Mouse (Mus musculus) embryonic facial prominence, embryonic 11.5 days (tissue): ENCODE data around the gene Cks2. TPM values are rescaled to one million over a fixed set of nuclear protein-coding genes. Genes with fewer than 3 reads are reported as not detected.

Source experiments
- ATAC-seq: fragments of 200-750 bp; cut with Nextera tagmentation; replicated peaks from 2 replicates; pipeline ENCODE4 v1.8.0; 2017; ENCODE audit warnings: low read depth; ENCODE audit not compliant: insufficient number of reproducible peaks, low FRiP score, low TSS enrichment
- DNase-seq: peaks from one replicate; pipeline ENCODE4 v3.0.0-alpha.2; 2015; ENCODE audit warnings: low spot score
- H3K27ac ChIP-seq: fragments of 300-500 bp; sonication (generic); replicated peaks from 2 replicates; pipeline ENCODE4 v1.5.1; 2014; ENCODE audit warnings: mild to moderate bottlenecking, low read depth, low read length, control low read depth
- H3K27me3 ChIP-seq: fragments of 300-500 bp; sonication (generic); 2 replicates; pipeline ENCODE4 v1.6.1; 2014; ENCODE audit warnings: mild to moderate bottlenecking, low read length, moderate library complexity, mixed read lengths; ENCODE audit not compliant: control insufficient read depth, insufficient read depth
- H3K36me3 ChIP-seq: fragments of 300-500 bp; sonication (generic); replicated peaks from 2 replicates; pipeline ENCODE4 v1.6.1; 2014; ENCODE audit warnings: low read depth, mild to moderate bottlenecking, low read length, moderate library complexity, mixed read lengths; ENCODE audit not compliant: control insufficient read depth, insufficient read depth
- H3K4me1 ChIP-seq: fragments of 300-500 bp; sonication (generic); 2 replicates; pipeline ENCODE4 v1.6.1; 2014; ENCODE audit warnings: low read length, mixed read lengths; ENCODE audit not compliant: control insufficient read depth, insufficient read depth
- H3K4me2 ChIP-seq: fragments of 300-500 bp; sonication (generic); 2 replicates; pipeline ENCODE4 v1.6.1; 2014; ENCODE audit warnings: low read depth, mild to moderate bottlenecking, control low read depth, low read length, moderate library complexity
- H3K4me3 ChIP-seq: fragments of 300-500 bp; sonication (generic); 2 replicates; pipeline ENCODE4 v1.5.1; 2014; ENCODE audit warnings: low read depth, low read length, control low read depth
- H3K9ac ChIP-seq: fragments of 300-500 bp; sonication (generic); replicated peaks from 2 replicates; pipeline ENCODE4 v1.6.1; 2014; ENCODE audit warnings: mild to moderate bottlenecking, control low read depth, low read length
- H3K9me3 ChIP-seq: fragments of 300-500 bp; sonication (generic); replicated peaks from 2 replicates; pipeline ENCODE4 v1.6.1; 2016; ENCODE audit warnings: mild to moderate bottlenecking, low read length, inconsistent platforms, mixed read lengths; ENCODE audit not compliant: control insufficient read depth
- WGBS: fragments of 180-500 bp; shearing (Covaris S2); extraction: QIAGEN DNeasy Blood & Tissue Kit; methylation state at CpG from one replicate; pipeline ENCODE4 v1.1.7; 2014; 5-methylcytosine and 5-hydroxymethylcytosine counted together
- polyA plus RNA-seq: library from polyadenylated mRNA; unstranded; fragments of >200 nt; fragmentation: Nextera tagmentation; extraction: Ambion mirVana; gene quantifications from 2 replicates; pipeline ENCODE4 v1.2.1, GENCODE M21; 2014

The Cks2 gene
- polyA plus RNA-seq, 1 experiment from 2014 or later: 422 TPM

- no peak for DNase-seq
- H3K27me3 ChIP-seq: no peaks in the 10 kb centered on the region
- ATAC-seq: no peak
- no peak overlapping the region for H3K9ac ChIP-seq
- no peak overlapping the region for H3K4me2 ChIP-seq
- no peak overlapping the region for H3K4me3 ChIP-seq
- WGBS: 96% methylated on average over 4 of the region's 7 CpGs
- H3K4me1 ChIP-seq: no peaks in the 10 kb centered on the region
- H3K36me3 ChIP-seq: no peaks in the 10 kb centered on the region
- no peak overlapping the region for H3K27ac ChIP-seq
- no peaks in the 10 kb centered on the region for H3K9me3 ChIP-seq
Observed at GRCm38 (mm10) chr13:51609231-51609630, 35.8 kb upstream of the Cks2 start.

GRCm38 (mm10) chr13:51611060-51611459 lies 34.0 kb upstream of the Cks2 start:
- 27% methylated on average over 9 of the region's 9 CpGs for WGBS
- H3K27me3 ChIP-seq: no peaks in the 10 kb centered on the region
- no peak overlapping the region for H3K27ac ChIP-seq
- H3K4me2 ChIP-seq: no peak overlapping the region
- H3K4me3 ChIP-seq: no peak overlapping the region
- no peak for DNase-seq
- no peaks in the 10 kb centered on the region for H3K36me3 ChIP-seq
- no peaks in the 10 kb centered on the region for H3K9me3 ChIP-seq
- no peak overlapping the region for H3K9ac ChIP-seq
- no peaks in the 10 kb centered on the region for H3K4me1 ChIP-seq
- ATAC-seq: no peak

- no peak overlapping the region for H3K9ac ChIP-seq
- ATAC-seq (no peak), DNase-seq (peak; percentile 48)
- H3K27ac ChIP-seq: no peak overlapping the region
- H3K27me3 ChIP-seq: no peaks in the 10 kb centered on the region
- 58% methylated on average over 5 of the region's 5 CpGs for WGBS
- H3K9me3 ChIP-seq: no peaks in the 10 kb centered on the region
- H3K4me2 ChIP-seq: no peak overlapping the region
- H3K4me1 ChIP-seq: no peaks in the 10 kb centered on the region
- H3K36me3 ChIP-seq: no peaks in the 10 kb centered on the region
- H3K4me3 ChIP-seq: no peak overlapping the region
Observed at GRCm38 (mm10) chr13:51611500-51611899, 33.5 kb upstream of the Cks2 start.

- no peaks in the 10 kb centered on the region for H3K9me3 ChIP-seq
- H3K4me2 ChIP-seq: no peak overlapping the region
- no peak overlapping the region for H3K4me3 ChIP-seq
- no peak overlapping the region for H3K9ac ChIP-seq
- no peaks in the 10 kb centered on the region for H3K36me3 ChIP-seq
- no peak overlapping the region for H3K27ac ChIP-seq
- no peak for DNase-seq
- WGBS: 55% methylated on average over 10 of the region's 10 CpGs
- H3K27me3 ChIP-seq: no peaks in the 10 kb centered on the region
- ATAC-seq: no peak
- H3K4me1 ChIP-seq: no peaks in the 10 kb centered on the region
Observed at GRCm38 (mm10) chr13:51615815-51616214, 29.2 kb upstream of the Cks2 start.

GRCm38 (mm10) chr13:51616417-51617044 lies 28.5 kb upstream of the Cks2 start:
- WGBS: 6% methylated on average over 12 of the region's 12 CpGs
- Histone ChIP-seq H3K27me3 (no peaks in the 10 kb centered on the region), H3K36me3 (no peaks in the 10 kb centered on the region), H3K9me3 (no peaks in the 10 kb centered on the region), H3K4me1 (no peaks in the 10 kb centered on the region), H3K27ac (no peak overlapping the region), H3K4me3 (no peak overlapping the region), H3K4me2 (no peak overlapping the region), H3K9ac (no peak overlapping the region)
- no peak for DNase-seq
- ATAC-seq: no peak

GRCm38 (mm10) chr13:51617306-51617705 lies 27.7 kb upstream of the Cks2 start:
- Histone ChIP-seq H3K27me3 (no peaks in the 10 kb centered on the region), H3K4me1 (no peaks in the 10 kb centered on the region), H3K36me3 (no peaks in the 10 kb centered on the region), H3K9ac (no peak overlapping the region), H3K27ac (no peak overlapping the region), H3K4me2 (no peak overlapping the region), H3K4me3 (no peak overlapping the region), H3K9me3 (no peaks in the 10 kb centered on the region)
- ATAC-seq: no peak
- WGBS: 43% methylated on average over 1 of the region's 1 CpGs
- DNase-seq: no peak

GRCm38 (mm10) chr13:51617861-51618260 lies 27.2 kb upstream of the Cks2 start:
- H3K9me3 ChIP-seq: no peaks in the 10 kb centered on the region
- no peaks in the 10 kb centered on the region for H3K36me3 ChIP-seq
- DNase-seq: peak; percentile 88
- no peaks in the 10 kb centered on the region for H3K27me3 ChIP-seq
- WGBS: 17% methylated on average over 6 of the region's 6 CpGs
- ATAC-seq: 0 out of 2 replicates have a peak, but pooled peaks have one; percentile 67
- no peaks in the 10 kb centered on the region for H3K4me1 ChIP-seq
- H3K27ac ChIP-seq: no peak overlapping the region
- H3K9ac ChIP-seq: no peak overlapping the region
- no peak overlapping the region for H3K4me3 ChIP-seq
- no peak overlapping the region for H3K4me2 ChIP-seq

- Histone ChIP-seq H3K4me3 (no peak overlapping the region), H3K27me3 (no peaks in the 10 kb centered on the region), H3K27ac (no peak overlapping the region), H3K9me3 (no peaks in the 10 kb centered on the region), H3K4me2 (no peak overlapping the region), H3K9ac (no peak overlapping the region), H3K4me1 (no peaks in the 10 kb centered on the region), H3K36me3 (no peaks in the 10 kb centered on the region)
- ATAC-seq: no peak
- DNase-seq: no peak
- WGBS: 34% methylated on average over 8 of the region's 9 CpGs
Observed at GRCm38 (mm10) chr13:51618602-51619001, 26.4 kb upstream of the Cks2 start.
